9 mouse cellular contexts compared by ENCODE assay signal in the genomic region with DNA sequence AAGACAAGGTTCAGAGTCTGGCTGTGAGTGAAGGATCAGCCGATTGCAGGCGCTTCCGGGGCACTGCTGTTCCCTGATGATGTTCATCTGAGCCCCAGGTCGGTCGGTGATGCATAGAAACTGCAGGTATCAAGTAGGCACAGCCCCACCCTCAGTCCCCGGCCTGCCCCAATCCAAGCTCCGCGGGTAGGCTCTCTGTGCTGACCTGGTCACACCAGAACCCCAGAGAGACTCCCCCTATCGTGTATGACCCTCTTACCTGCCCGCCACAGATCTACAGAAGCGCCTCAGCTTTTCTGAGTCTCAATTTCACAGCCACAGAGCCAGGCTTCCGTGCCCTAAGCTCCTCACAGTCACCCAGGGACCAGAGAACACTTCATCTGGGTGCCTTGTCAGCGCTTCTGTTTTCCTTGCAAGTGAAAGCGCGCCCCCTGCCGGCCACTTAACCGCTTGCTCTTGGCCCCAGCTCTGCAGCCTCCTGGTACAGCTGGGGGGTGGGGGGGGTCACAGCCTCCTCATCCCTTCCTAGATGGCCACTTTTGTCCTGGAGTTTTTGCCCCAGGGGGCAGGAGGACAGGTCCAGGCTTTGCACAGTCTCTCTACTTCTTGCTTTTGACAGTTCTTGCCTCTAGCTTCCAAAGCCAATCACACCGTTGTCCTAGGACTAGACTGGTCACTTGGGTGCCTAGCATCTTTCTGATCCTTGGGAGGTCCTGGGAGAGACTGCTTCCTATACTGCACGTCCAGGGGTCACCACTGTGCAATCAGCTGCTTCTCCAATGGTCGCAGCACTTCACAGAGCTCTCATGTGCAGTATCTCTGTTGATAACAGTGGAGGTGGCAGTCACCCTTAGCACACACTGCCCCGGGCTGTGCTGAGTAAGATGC. TPM values are rescaled to one million over a fixed set of nuclear protein-coding genes. Genes with fewer than 3 reads are reported as not detected.
DNase-seq lines count a peak whose midpoint lies in the region; ATAC-seq lines count a peak whose summit lies in the region.
"Had no signal": no experiment of that assay in that cellular context is flagged by ENCODE, and none has a peak within 500 bp of the region (broad histone marks: within the 10 kb centered on the region; RNA-seq: fewer than 3 reads in every experiment).

No protein-coding gene starts in this region.

- H3K36me3 ChIP-seq in hindbrain, embryonic 13.5 days, result no peaks in the 10 kb centered on the region

- peaks cover 5% of the 10 kb centered on the region; the same call in 1 of the 2 replicates for H3K27me3 ChIP-seq in hindbrain, embryonic 13.5 days

- H3K9me3 ChIP-seq in hindbrain, embryonic 13.5 days, result no peaks in the 10 kb centered on the region
- H3K9me3 ChIP-seq: heart, embryonic 13.5 days had no signal

- ATAC-seq in frontal cortex, adult (ENCODE audit: low TSS enrichment), result peak; percentile 96
- ATAC-seq in hindbrain, embryonic 13.5 days (ENCODE audit: low FRiP score), result peak; percentile 78

- H3K4me2 ChIP-seq in hindbrain, embryonic 13.5 days, result no peak overlapping the region
- H3K4me2 ChIP-seq: heart, embryonic 13.5 days had no signal

- peak; percentile 90 for DNase-seq in Muller cell, postnatal 12 days (ENCODE audit: inconsistent ontology term)
- peak; percentile 92 for DNase-seq in cerebellum, adult 8-10 months
- DNase-seq in layer of hippocampus, postnatal 10 days (ENCODE audit: low spot score in 2 of 2), result peak; percentile 92 to 95
- DNase-seq in lung, postnatal 14 days, result peak; percentile 95
- peak; percentile 55 for DNase-seq in retina, adult 2 months (ENCODE audit: low read depth, low spot score)
- peak; percentile 79 to 97 for DNase-seq in thymus, postnatal 10 days (ENCODE audit: low spot score in 2 of 2)

- H3K27ac ChIP-seq in hindbrain, embryonic 13.5 days, result no peak overlapping the region
- H3K27ac ChIP-seq: heart, embryonic 13.5 days had no signal

- no peak overlapping the region for H3K9ac ChIP-seq in hindbrain, embryonic 13.5 days
- H3K9ac ChIP-seq: heart, embryonic 13.5 days had no signal

- no peak overlapping the region for H3K4me3 ChIP-seq in hindbrain, embryonic 13.5 days
- H3K4me3 ChIP-seq: heart, embryonic 13.5 days had no signal

- WGBS in hindbrain, embryonic 13.5 days, result 35% methylated on average over 21 of the region's 21 CpGs

- H3K4me1 ChIP-seq in hindbrain, embryonic 13.5 days (replicated peaks), result no peaks in the 10 kb centered on the region

RNA-seq across cellular contexts. Expression of gene Orm1, which starts 36.9 kb away (rescaled TPM):
- polyA plus RNA-seq in hindbrain, embryonic 13.5 days (2015; fragmentation: Nextera tagmentation; extraction: Ambion mirVana), result not detected in 2 replicates
- not detected for total RNA-seq in layer of hippocampus, postnatal 10 days (2021)
- polyA plus RNA-seq: heart, embryonic 13.5 days had no signal

RNA-seq across cellular contexts. Expression of gene Orm3, which starts 48.5 kb away (rescaled TPM):
- not detected in 2 replicates for polyA plus RNA-seq in hindbrain, embryonic 13.5 days (2015; fragmentation: Nextera tagmentation; extraction: Ambion mirVana)
- not detected for total RNA-seq in layer of hippocampus, postnatal 10 days (2021)
- polyA plus RNA-seq: heart, embryonic 13.5 days had no signal

RNA-seq across cellular contexts. Expression of gene Orm2, which starts 54.8 kb away (rescaled TPM):
- not detected in 2 replicates for polyA plus RNA-seq in hindbrain, embryonic 13.5 days (2015; fragmentation: Nextera tagmentation; extraction: Ambion mirVana)
- total RNA-seq in layer of hippocampus, postnatal 10 days (2021), result not detected
- polyA plus RNA-seq: heart, embryonic 13.5 days had no signal
